Mouse (Mus musculus) G1E (cell line): ENCODE results near the gene Fan1.

Experiments used
- CTCF ChIP-seq: IDR thresholded peaks from 2 replicates; pipeline ENCODE4 v1.5.1; 2012; ENCODE audit warnings: low read depth, low read length, inconsistent platforms, mixed read lengths
- GATA1 ChIP-seq: IDR thresholded peaks from 2 replicates; pipeline ENCODE4 v1.6.1; 2012; ENCODE audit warnings: borderline replicate concordance, low read length, inconsistent platforms, mixed read lengths
- TAL1 ChIP-seq: conservative IDR thresholded peaks from 2 replicates; pipeline ENCODE4 v1.6.1; 2012; ENCODE audit warnings: low read depth, low read length, inconsistent platforms, mixed read lengths

DNA sequence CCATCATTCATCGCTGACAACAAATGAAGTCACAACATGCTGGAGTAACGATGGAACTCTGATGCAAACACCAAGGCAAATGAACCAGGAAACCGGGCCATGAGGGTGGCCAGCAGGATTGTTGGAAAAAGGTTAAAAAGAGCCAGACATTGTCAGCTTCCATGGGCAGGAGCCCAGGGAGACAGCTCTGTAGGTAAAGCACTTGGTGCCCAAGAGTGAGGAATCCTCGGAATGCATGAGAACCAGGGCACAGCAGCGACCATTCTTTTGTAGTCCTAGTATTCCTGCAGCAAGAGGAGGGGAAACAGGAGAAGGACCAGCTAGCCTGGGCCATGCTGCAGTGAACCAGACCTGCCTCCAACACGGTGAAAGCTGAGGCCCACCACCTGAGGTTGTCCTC is 15.2 kb downstream of the Fan1 start:
- no peak for TF ChIP-seq CTCF
- TF ChIP-seq TAL1: no peak
- TF ChIP-seq GATA1: no peak
